Mouse (Mus musculus) stomach, embryonic 16.5 days (tissue): ENCODE data around the gene Gtf2ird1. TPM values are rescaled to one million over a fixed set of nuclear protein-coding genes. Genes with fewer than 3 reads are reported as not detected.

Experiments
- ATAC-seq: fragments of 200-750 bp; cut with Nextera tagmentation; 2 replicates; pipeline ENCODE4 v1.8.0; 2017; ENCODE audit warnings: moderate number of reproducible peaks, moderate TSS enrichment; ENCODE audit not compliant: insufficient read depth, low FRiP score
- H3K27ac ChIP-seq: fragments of 300-500 bp; sonication (generic); 2 replicates; pipeline ENCODE4 v1.5.1; 2014; ENCODE audit warnings: low read length
- H3K27me3 ChIP-seq: fragments of 300-500 bp; sonication (generic); 2 replicates; pipeline ENCODE4 v1.6.1; 2014; ENCODE audit warnings: low read length, control low read depth, mixed read lengths; ENCODE audit not compliant: control insufficient read depth, insufficient read depth
- H3K36me3 ChIP-seq: fragments of 300-500 bp; sonication (generic); 2 replicates; pipeline ENCODE4 v1.6.1; 2014; ENCODE audit warnings: low read length; ENCODE audit not compliant: control insufficient read depth, insufficient read depth
- H3K4me1 ChIP-seq: fragments of 300-500 bp; sonication (generic); 2 replicates; pipeline ENCODE4 v1.6.1; 2014; ENCODE audit warnings: low read length, control low read depth, mixed read lengths; ENCODE audit not compliant: control insufficient read depth, insufficient read depth
- H3K4me2 ChIP-seq: fragments of 300-500 bp; sonication (generic); 2 replicates; pipeline ENCODE4 v1.6.1; 2014; ENCODE audit warnings: low read depth, low read length, mixed read lengths
- H3K4me3 ChIP-seq: fragments of 300-500 bp; sonication (generic); replicated peaks from 2 replicates; pipeline ENCODE4 v1.5.1; 2014; ENCODE audit warnings: mild to moderate bottlenecking, low read length
- H3K9ac ChIP-seq: fragments of 300-500 bp; sonication (generic); 2 replicates; pipeline ENCODE4 v1.6.1; 2014; ENCODE audit warnings: low read length
- H3K9me3 ChIP-seq: fragments of 300-500 bp; sonication (generic); replicated peaks from 2 replicates; pipeline ENCODE4 v1.6.1; 2016; ENCODE audit warnings: low read length, control low read depth; ENCODE audit not compliant: control insufficient read depth
- WGBS: fragments of 180-500 bp; shearing (Covaris S2); extraction: QIAGEN DNeasy Blood & Tissue Kit; methylation state at CpG from one replicate; pipeline ENCODE4 v1.1.7; 2014; 5-methylcytosine and 5-hydroxymethylcytosine counted together
- polyA plus RNA-seq: library from polyadenylated mRNA; unstranded; fragments of >200 nt; fragmentation: Nextera tagmentation; extraction: Ambion mirVana; gene quantifications from 2 replicates; pipeline ENCODE4 v1.2.1, GENCODE M21; 2015

The Gtf2ird1 gene
- polyA plus RNA-seq, 1 experiment from 2014 or later, result 75.0 TPM

- no peak for ATAC-seq
- Histone ChIP-seq H3K4me2 (no peak overlapping the region), H3K4me1 (no peaks in the 10 kb centered on the region), H3K36me3 (peaks cover 29% of the 10 kb centered on the region), H3K9me3 (no peaks in the 10 kb centered on the region), H3K27me3 (no peaks in the 10 kb centered on the region), H3K4me3 (no peak overlapping the region), H3K9ac (no peak overlapping the region), H3K27ac (no peak overlapping the region)
- WGBS, result 71% methylated on average over 9 of the region's 9 CpGs
Measured at GRCm38 (mm10) chr5:134396519-134396918, 60.0 kb downstream of the Gtf2ird1 start.

- ATAC-seq, result peak; percentile 70; the same call in 1 of the 2 replicates
- Histone ChIP-seq H3K4me1 (no peaks in the 10 kb centered on the region), H3K4me3 (no peak overlapping the region), H3K27ac (peak overlapping the region; percentile 54), H3K9me3 (no peaks in the 10 kb centered on the region), H3K4me2 (no peak overlapping the region), H3K9ac (no peak overlapping the region), H3K27me3 (no peaks in the 10 kb centered on the region), H3K36me3 (peaks cover 24% of the 10 kb centered on the region)
- WGBS, result 32% methylated on average over 10 of the region's 10 CpGs
Measured at GRCm38 (mm10) chr5:134394624-134395023, 61.9 kb downstream of the Gtf2ird1 start.

- 62% methylated on average over 6 of the region's 6 CpGs for WGBS
- peak; percentile 59; the same call in 1 of the 2 replicates for ATAC-seq
- peaks cover 24% of the 10 kb centered on the region for H3K36me3 ChIP-seq
- H3K4me3 ChIP-seq, result no peak overlapping the region
- H3K9me3 ChIP-seq, result no peaks in the 10 kb centered on the region
- H3K27me3 ChIP-seq, result no peaks in the 10 kb centered on the region
- no peak overlapping the region for H3K9ac ChIP-seq
- H3K4me2 ChIP-seq, result no peak overlapping the region
- H3K27ac ChIP-seq, result no peak overlapping the region
- no peaks in the 10 kb centered on the region for H3K4me1 ChIP-seq
Measured at GRCm38 (mm10) chr5:134393624-134394023, 62.9 kb downstream of the Gtf2ird1 start.

- Histone ChIP-seq H3K36me3 (peaks cover 42% of the 10 kb centered on the region), H3K27me3 (no peaks in the 10 kb centered on the region), H3K4me3 (no peak overlapping the region), H3K9me3 (no peaks in the 10 kb centered on the region), H3K27ac (no peak overlapping the region), H3K9ac (no peak overlapping the region), H3K4me2 (no peak overlapping the region), H3K4me1 (no peaks in the 10 kb centered on the region)
- WGBS, result 69% methylated on average over 2 of the region's 2 CpGs
- no peak for ATAC-seq
Measured at GRCm38 (mm10) chr5:134385106-134385505, 71.4 kb downstream of the Gtf2ird1 start.

- no peak for ATAC-seq
- no peaks in the 10 kb centered on the region for H3K9me3 ChIP-seq
- WGBS, result 81% methylated on average over 1 of the region's 1 CpGs
- peaks cover 6% of the 10 kb centered on the region for H3K36me3 ChIP-seq
- no peak overlapping the region for H3K9ac ChIP-seq
- H3K4me3 ChIP-seq, result no peak overlapping the region
- H3K4me1 ChIP-seq, result no peaks in the 10 kb centered on the region
- H3K27me3 ChIP-seq, result no peaks in the 10 kb centered on the region
- no peak overlapping the region for H3K4me2 ChIP-seq
- no peak overlapping the region for H3K27ac ChIP-seq
Measured at GRCm38 (mm10) chr5:134375256-134375655, 81.3 kb downstream of the Gtf2ird1 start.

- Histone ChIP-seq H3K4me2 (no peak overlapping the region), H3K4me1 (no peaks in the 10 kb centered on the region), H3K9ac (no peak overlapping the region), H3K27ac (peak overlapping the region; percentile 62; the same call in 1 of the 2 replicates), H3K27me3 (no peaks in the 10 kb centered on the region), H3K36me3 (peaks cover 6% of the 10 kb centered on the region), H3K9me3 (no peaks in the 10 kb centered on the region), H3K4me3 (no peak overlapping the region)
- peak; percentile 51; the same call in 1 of the 2 replicates for ATAC-seq
Measured at GRCm38 (mm10) chr5:134374546-134374945, 82.0 kb downstream of the Gtf2ird1 start.

- Histone ChIP-seq H3K27me3 (no peaks in the 10 kb centered on the region), H3K4me1 (no peaks in the 10 kb centered on the region), H3K4me2 (no peak overlapping the region), H3K36me3 (peaks cover 6% of the 10 kb centered on the region; the same call in 1 of the 2 replicates), H3K9me3 (no peaks in the 10 kb centered on the region), H3K4me3 (no peak overlapping the region), H3K9ac (no peak overlapping the region), H3K27ac (peak overlapping the region; percentile 62; the same call in 1 of the 2 replicates)
- WGBS, result 64% methylated on average over 9 of the region's 9 CpGs
- ATAC-seq, result no peak
Measured at GRCm38 (mm10) chr5:134373912-134374488, 82.5 kb downstream of the Gtf2ird1 start.

- H3K4me2 ChIP-seq, result no peak overlapping the region
- ATAC-seq, result no peak
- H3K9me3 ChIP-seq, result no peaks in the 10 kb centered on the region
- H3K27me3 ChIP-seq, result no peaks in the 10 kb centered on the region
- 98% methylated on average over 6 of the region's 6 CpGs for WGBS
- no peak overlapping the region for H3K27ac ChIP-seq
- no peaks in the 10 kb centered on the region for H3K4me1 ChIP-seq
- no peak overlapping the region for H3K9ac ChIP-seq
- no peak overlapping the region for H3K4me3 ChIP-seq
- H3K36me3 ChIP-seq, result peaks cover 6% of the 10 kb centered on the region; the same call in 1 of the 2 replicates
Measured at GRCm38 (mm10) chr5:134372926-134373658, 83.4 kb downstream of the Gtf2ird1 start.

GRCm38 (mm10) chr5:134371511-134372289 lies 84.8 kb downstream of the Gtf2ird1 start:
- Histone ChIP-seq H3K9ac (no peak overlapping the region), H3K36me3 (peaks cover 6% of the 10 kb centered on the region; the same call in 1 of the 2 replicates), H3K4me1 (no peaks in the 10 kb centered on the region), H3K27me3 (no peaks in the 10 kb centered on the region), H3K27ac (no peak overlapping the region), H3K9me3 (no peaks in the 10 kb centered on the region), H3K4me2 (no peak overlapping the region), H3K4me3 (no peak overlapping the region)
- no peak for ATAC-seq
- 84% methylated on average over 5 of the region's 5 CpGs for WGBS
